Comparison of ENCODE assay signal across 8 mouse cellular contexts in the genomic region with DNA sequence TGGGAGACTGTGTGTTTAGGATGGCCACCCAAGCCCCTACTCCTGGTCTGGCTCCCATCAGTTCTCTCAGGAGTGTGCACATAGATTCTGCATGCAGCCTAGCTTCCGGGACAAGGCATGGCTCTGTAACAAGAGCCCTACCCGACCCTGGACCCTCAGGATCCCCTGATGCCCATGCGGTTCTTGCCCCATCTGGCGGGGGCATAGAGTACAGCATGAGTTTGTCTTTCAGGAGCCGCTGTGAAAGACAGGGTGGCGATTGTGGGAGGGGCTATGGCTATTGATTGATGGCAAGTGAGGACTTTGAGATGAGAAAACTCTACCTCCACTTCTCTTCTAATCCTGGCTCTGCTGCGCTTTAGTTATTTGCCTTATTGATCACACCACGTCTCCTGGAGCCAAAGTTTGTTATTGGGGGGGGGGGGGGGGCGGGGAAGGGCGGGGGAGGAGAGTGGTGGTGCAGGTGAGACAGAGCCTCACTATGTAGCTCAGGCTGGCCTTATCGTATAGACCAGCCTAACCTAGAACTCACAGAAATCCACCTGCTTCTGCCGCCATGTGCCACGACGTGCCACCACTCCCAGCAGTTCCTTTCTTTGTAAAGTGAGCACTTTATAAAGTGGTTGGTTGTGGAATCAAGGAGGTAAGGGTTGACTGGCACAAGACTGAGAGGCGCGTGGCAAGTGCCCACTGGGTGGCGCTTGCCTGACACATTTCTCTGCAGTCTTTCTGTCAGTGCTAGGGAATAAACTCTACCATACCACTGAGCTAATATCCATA. TPM values are rescaled to one million over a fixed set of nuclear protein-coding genes. Genes with fewer than 3 reads are reported as not detected.
DNase-seq lines count a peak whose midpoint lies in the region; ATAC-seq and TF ChIP-seq lines count a peak whose summit lies in the region.

No protein-coding gene starts in this region.

- H3K4me3 ChIP-seq in CH12.LX (replicated peaks in 1 of 3; ENCODE audit: low read depth in 2 of 3, low read length in 2 of 3, poor library complexity in 1 of 3): no peak overlapping the region
- H3K4me3 ChIP-seq in embryonic facial prominence, embryonic 14.5 days (ENCODE audit: low read depth, low read length): no peak overlapping the region
- H3K4me3 ChIP-seq in liver, embryonic 16.5 days (ENCODE audit: low read depth, low read length): no peak overlapping the region
- H3K4me3 ChIP-seq in neural tube, embryonic 13.5 days: no peak overlapping the region

- no peaks in the 10 kb centered on the region for H3K27me3 ChIP-seq in CH12.LX (replicated peaks)
- no peaks in the 10 kb centered on the region for H3K27me3 ChIP-seq in embryonic facial prominence, embryonic 14.5 days (replicated peaks; ENCODE audit: control insufficient read depth, insufficient read depth, low read length)
- no peaks in the 10 kb centered on the region for H3K27me3 ChIP-seq in liver, embryonic 16.5 days (ENCODE audit: control insufficient read depth, insufficient read depth, low read depth, low read length)
- no peaks in the 10 kb centered on the region for H3K27me3 ChIP-seq in neural tube, embryonic 13.5 days

- H3K9me3 ChIP-seq in CH12.LX (replicated peaks; ENCODE audit: low read length): no peaks in the 10 kb centered on the region
- H3K9me3 ChIP-seq in embryonic facial prominence, embryonic 14.5 days (ENCODE audit: control insufficient read depth, low read length): no peaks in the 10 kb centered on the region
- H3K9me3 ChIP-seq in liver, embryonic 16.5 days (replicated peaks; ENCODE audit: control insufficient read depth, low read length): no peaks in the 10 kb centered on the region
- no peaks in the 10 kb centered on the region for H3K9me3 ChIP-seq in neural tube, embryonic 13.5 days

- in situ Hi-C loops in CH12.LX (cut with MboI; ENCODE audit: low pct_ligation_motif_present, low pct_unique_long_range_greater_than_20kb, low sequenced_read_pairs): loop anchor here (5.0 to 25.0 kb wide), 3 partner anchors 47 to 803 kb away; a partner anchor contains a TSS

- peak; percentile 86 for ATAC-seq in embryonic facial prominence, embryonic 14.5 days (ENCODE audit: low read depth)
- peak; percentile 88 for ATAC-seq in liver, embryonic 16.5 days (ENCODE audit: low read depth)
- peak; percentile 85 for ATAC-seq in neural tube, embryonic 13.5 days (ENCODE audit: low read depth)

- no peak overlapping the region for H3K9ac ChIP-seq in CH12.LX (ENCODE audit: insufficient read depth, low read depth)
- H3K9ac ChIP-seq in embryonic facial prominence, embryonic 14.5 days (ENCODE audit: low read depth, low read length): no peak overlapping the region
- no peak overlapping the region for H3K9ac ChIP-seq in liver, embryonic 16.5 days (ENCODE audit: low read depth, low read length)
- no peak overlapping the region for H3K9ac ChIP-seq in neural tube, embryonic 13.5 days

- H3K4me2 ChIP-seq in CH12.LX (ENCODE audit: insufficient read depth, low read depth, poor library complexity, severe bottlenecking): peak overlapping the region; percentile 89
- peak overlapping the region; percentile 18; the same call in 1 of the 2 replicates for H3K4me2 ChIP-seq in embryonic facial prominence, embryonic 14.5 days (ENCODE audit: low read depth, low read length)
- peak overlapping the region; percentile 28 for H3K4me2 ChIP-seq in liver, embryonic 16.5 days (ENCODE audit: low read depth, low read length)
- H3K4me2 ChIP-seq in neural tube, embryonic 13.5 days: no peak overlapping the region; the same call in 1 of the 2 replicates

- H3K27ac ChIP-seq in CH12.LX (ENCODE audit: insufficient read depth, low read depth): no peak overlapping the region
- H3K27ac ChIP-seq in embryonic facial prominence, embryonic 14.5 days (replicated peaks; ENCODE audit: low read depth, low read length): no peak overlapping the region
- H3K27ac ChIP-seq in liver, embryonic 16.5 days (ENCODE audit: low read length): no peak overlapping the region
- no peak overlapping the region for H3K27ac ChIP-seq in neural tube, embryonic 13.5 days (replicated peaks)

- TF ChIP-seq RAD21 in CH12.LX (IDR thresholded peaks at IDR 0.05; ENCODE audit: low read depth, low read length): peak; percentile 63

- peaks cover 5 to 31% of the 10 kb centered on the region in 2 experiments for H3K36me3 ChIP-seq in CH12.LX (replicated peaks in 1 of 2; ENCODE audit: control insufficient read depth in 1 of 2, insufficient read depth in 1 of 2, low read length in 1 of 2)
- peaks cover 12% of the 10 kb centered on the region; the same call in 1 of the 2 replicates for H3K36me3 ChIP-seq in embryonic facial prominence, embryonic 14.5 days (ENCODE audit: control insufficient read depth, insufficient read depth, low read length)
- no peaks in the 10 kb centered on the region for H3K36me3 ChIP-seq in liver, embryonic 16.5 days (ENCODE audit: control insufficient read depth, insufficient read depth)
- H3K36me3 ChIP-seq in neural tube, embryonic 13.5 days: peaks cover 32% of the 10 kb centered on the region

- TF ChIP-seq POLR2A in CH12.LX (IDR thresholded peaks at IDR 0.05; ENCODE audit: low read depth, low read length): no peak

- peaks cover 4 to 11% of the 10 kb centered on the region in 2 experiments; a peak in 3 of 4 replicates for H3K4me1 ChIP-seq in CH12.LX (ENCODE audit: control insufficient read depth in 1 of 2, insufficient read depth in 2 of 2)
- no peaks in the 10 kb centered on the region for H3K4me1 ChIP-seq in embryonic facial prominence, embryonic 14.5 days (ENCODE audit: control insufficient read depth, insufficient read depth, low read length)
- no peaks in the 10 kb centered on the region for H3K4me1 ChIP-seq in liver, embryonic 16.5 days (ENCODE audit: control insufficient read depth, low read depth, low read length)
- no peaks in the 10 kb centered on the region for H3K4me1 ChIP-seq in neural tube, embryonic 13.5 days (replicated peaks)

- H3K79me2 ChIP-seq in CH12.LX (replicated peaks; ENCODE audit: control insufficient read depth, extremely low read depth, insufficient read depth, poor library complexity, severe bottlenecking): no peaks in the 10 kb centered on the region

- no peak for TF ChIP-seq EP300 in CH12.LX (IDR thresholded peaks at IDR 0.05; ENCODE audit: low read length)

- TF ChIP-seq CTCF in CH12.LX (conservative IDR thresholded peaks at IDR 0.05 in 1 of 2, IDR thresholded peaks at IDR 0.05 in 1 of 2; ENCODE audit: low read depth in 2 of 2, low read length in 2 of 2): peak; percentile 43 to 80

- dilution Hi-C loops in CH12.LX (cut with MboI; ENCODE audit: extremely low pct_ligation_motif_present, extremely low pct_unique_long_range_greater_than_20kb, low sequenced_read_pairs): no loop called here

- intact Hi-C loops in heart, postnatal 36 days (cut with DNase I): loop anchor here (2.0 kb wide), 2 partner anchors 60 to 134 kb away; a partner anchor contains a TSS

- peak; percentile 49 for DNase-seq in CH12.LX (ENCODE audit: extremely low read depth)
- DNase-seq in adrenal gland, postnatal 36 days: peak; percentile 63 to 73
- peak; percentile 37 for DNase-seq in embryonic facial prominence, embryonic 14.5 days (ENCODE audit: low spot score)
- peak; percentile 9 to 33 for DNase-seq in heart, postnatal 36 days
- DNase-seq in layer of hippocampus, adult 11-12 months (ENCODE audit: low spot score): peak; percentile 80
- DNase-seq in thymus, postnatal 0 days (ENCODE audit: low spot score): peak; percentile 67

- 5% methylated on average over 15 of the region's 17 CpGs for WGBS in embryonic facial prominence, embryonic 14.5 days
- 5% methylated on average over 15 of the region's 17 CpGs for WGBS in liver, embryonic 16.5 days (ENCODE audit: insufficient replicate concordance)
- WGBS in neural tube, embryonic 13.5 days: 5% methylated on average over 15 of the region's 17 CpGs

TF ChIP-seq in CH12.LX, 34 proteins besides CTCF, POLR2A, EP300 and RAD21:
- peak; percentile 20; the same call in 1 of the 2 replicates for TF ChIP-seq MXI1 (IDR thresholded peaks at IDR 0.05; ENCODE audit: low read depth, low read length)
- no peak for TF ChIP-seq USF2 (conservative IDR thresholded peaks at IDR 0.05; ENCODE audit: low read depth, low read length)
- TF ChIP-seq TBP (conservative IDR thresholded peaks at IDR 0.05; ENCODE audit: low read depth, low read length): no peak
- no peak for TF ChIP-seq JUND (conservative IDR thresholded peaks at IDR 0.05; ENCODE audit: low read depth, low read length)
- no peak for TF ChIP-seq ZKSCAN1 (IDR thresholded peaks at IDR 0.05; ENCODE audit: borderline replicate concordance, low read depth, low read length)
- TF ChIP-seq ELF1 (IDR thresholded peaks at IDR 0.05; ENCODE audit: low read depth, low read length): no peak
- no peak for TF ChIP-seq IRF4 (IDR thresholded peaks at IDR 0.05; ENCODE audit: low read depth, low read length)
- peak; percentile 81 for TF ChIP-seq SMC3 (IDR thresholded peaks at IDR 0.05; ENCODE audit: low read depth, low read length)
- TF ChIP-seq MAX (IDR thresholded peaks at IDR 0.05; ENCODE audit: low read length): peak; percentile 60
- 0 out of 2 replicates have a peak, but pooled peaks have one; percentile 14 for TF ChIP-seq MAZ (IDR thresholded peaks at IDR 0.05; ENCODE audit: low read depth, low read length)

RNA-seq across cellular contexts. Expression of a gene that starts 14.5 kb away (rescaled TPM):
- 103 and 106 TPM in 2 replicates for total RNA-seq in CH12.LX (2012; rRNA removed)
- total RNA-seq in CH12.LX (2014; rRNA removed): 107 and 114 TPM in 2 replicates
- 83.7 and 93.0 TPM in 2 replicates for polyA plus RNA-seq in CH12.LX (2012; ENCODE audit: insufficient read length, low read depth)
- total RNA-seq in adrenal gland, postnatal 36 days (2021): 100 to 1,000 TPM in 1 of 2 experiments, 10 to 100 TPM in 1; 96.0 to 113 TPM
- 223 and 226 TPM in 2 replicates for polyA plus RNA-seq in embryonic facial prominence, embryonic 14.5 days (2014; fragmentation: Nextera tagmentation; extraction: Ambion mirVana)
- 10 to 100 TPM; 55.0 TPM for total RNA-seq in heart, postnatal 36 days (2021)
- 73.1 and 79.3 TPM in 2 replicates for polyA plus RNA-seq in liver, embryonic 16.5 days (2015; fragmentation: Nextera tagmentation; extraction: Ambion mirVana)
- polyA plus RNA-seq in neural tube, embryonic 13.5 days (2015; fragmentation: Nextera tagmentation; extraction: Ambion mirVana): 261 and 272 TPM in 2 replicates
- 257 and 260 TPM in 2 replicates for polyA plus RNA-seq in thymus, postnatal 0 days (2015; fragmentation: Nextera tagmentation; extraction: Ambion mirVana)

RNA-seq across cellular contexts. Expression of a gene that starts 41.3 kb away (rescaled TPM):
- total RNA-seq in CH12.LX (2012; rRNA removed) (108 and 126 TPM in 2 replicates), CH12.LX (2014; rRNA removed) (130 and 146 TPM in 2 replicates)
- polyA plus RNA-seq in CH12.LX (2012; ENCODE audit: insufficient read length, low read depth): 167 and 211 TPM in 2 replicates
- total RNA-seq in adrenal gland, postnatal 36 days (2021): 10 to 100 TPM; 72.2 to 76.2 TPM
- 81.5 and 85.1 TPM in 2 replicates for polyA plus RNA-seq in embryonic facial prominence, embryonic 14.5 days (2014; fragmentation: Nextera tagmentation; extraction: Ambion mirVana)
- 100 to 1,000 TPM in 1 of 2 experiments, 10 to 100 TPM in 1; 95.5 to 116 TPM for total RNA-seq in heart, postnatal 36 days (2021)
- 39.1 and 39.2 TPM in 2 replicates for polyA plus RNA-seq in liver, embryonic 16.5 days (2015; fragmentation: Nextera tagmentation; extraction: Ambion mirVana)
- 33.2 and 41.5 TPM in 2 replicates for polyA plus RNA-seq in neural tube, embryonic 13.5 days (2015; fragmentation: Nextera tagmentation; extraction: Ambion mirVana)
- polyA plus RNA-seq in thymus, postnatal 0 days (2015; fragmentation: Nextera tagmentation; extraction: Ambion mirVana): 45.1 and 48.1 TPM in 2 replicates

Comparison
In these comparisons a context has a peak if more than half of its experiments do, and no peak if none do; other contexts are left out.
1. DNase-seq: peak in every context shown above with its lines; median percentile 80 in layer of hippocampus, adult 11-12 months; 68 in adrenal gland, postnatal 36 days; 67 in thymus, postnatal 0 days; 49 in CH12.LX; 37 in embryonic facial prominence, embryonic 14.5 days; 21 in heart, postnatal 36 days.